Mouse (Mus musculus): ENCODE results near the gene Gm13276.
A peak's percentile ranks its signal among the peaks of the same experiment; 100 is the strongest.
"Not testable (repeated sequence)": the region's sequence is repeated elsewhere in the genome, so short reads cannot be mapped to it uniquely, and the experiment has no call there.

Gm13276 gene

DNA sequence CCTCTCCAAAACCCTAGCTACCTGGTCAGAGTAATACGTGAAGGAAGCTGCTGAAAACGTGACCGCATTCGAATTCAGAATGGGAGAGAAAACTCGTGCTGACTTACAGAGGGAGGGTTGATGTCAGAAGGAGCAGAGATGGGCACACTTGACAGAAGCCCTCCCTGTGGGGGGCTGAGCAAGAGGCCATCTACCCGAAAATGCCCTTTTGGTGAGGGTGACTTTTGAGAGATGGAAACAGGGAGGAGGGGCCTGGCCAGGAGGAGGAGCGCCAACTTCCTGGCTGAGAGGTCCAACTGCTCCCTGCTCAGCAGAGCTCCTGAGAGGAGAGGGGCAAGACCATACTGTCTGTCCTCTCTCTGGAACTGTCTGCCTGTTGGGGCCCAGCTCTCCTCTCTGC is 3.7 kb upstream of the Gm13276 start, which contains the start of gene Ifnz:
Gene Ifnz (plus strand): TSS at position 301 of the 400 bp plus-strand sequence.
- DNase-seq (ENCODE audit: low read depth in 1 of 2, low spot score in 2 of 2), result not testable (repeated sequence)

DNA sequence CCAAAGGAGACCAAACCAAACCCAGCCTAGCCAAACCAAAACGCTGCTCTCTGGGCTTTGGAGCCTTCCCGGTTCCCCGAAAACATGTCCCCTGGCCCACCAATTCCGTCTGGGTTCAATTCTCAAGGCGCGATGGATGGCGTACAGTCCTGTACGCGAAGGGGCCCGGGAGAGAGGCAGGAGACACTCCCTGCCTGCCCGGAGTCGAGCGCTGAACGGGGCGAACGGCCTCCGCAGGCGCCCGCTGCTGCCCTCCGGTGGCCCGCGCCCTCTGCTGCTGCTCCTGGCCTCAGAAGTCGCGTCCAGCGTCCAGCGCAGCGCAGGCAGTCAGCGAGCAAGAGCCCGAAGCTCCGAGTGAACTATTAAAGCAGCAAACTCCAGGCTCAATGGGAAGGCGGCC is 3.2 kb upstream of the Gm13276 start:
- DNase-seq (ENCODE audit: low read depth in 1 of 2, low spot score in 2 of 2), result peak in 1 of 2 experiments; percentile 4

DNA sequence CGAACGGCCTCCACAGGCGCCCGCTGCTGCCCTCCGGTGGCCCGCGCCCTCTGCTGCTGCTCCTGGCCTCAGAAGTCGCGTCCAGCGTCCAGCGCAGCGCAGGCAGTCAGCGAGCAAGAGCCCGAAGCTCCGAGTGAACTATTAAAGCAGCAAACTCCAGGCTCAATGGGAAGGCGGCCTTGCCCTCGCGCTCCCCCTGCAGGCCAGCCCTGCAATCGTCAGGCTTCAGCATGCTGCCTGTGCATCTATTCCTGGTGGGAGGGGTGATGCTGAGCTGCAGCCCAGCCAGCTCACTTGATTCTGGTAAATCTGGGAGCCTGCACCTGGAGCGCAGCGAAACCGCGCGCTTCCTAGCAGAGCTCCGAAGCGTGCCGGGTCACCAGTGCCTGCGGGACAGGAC is 2.9 kb downstream of the Gm13276 start, which contains the start of gene Gm13277:
Gene Gm13277 (plus strand): TSS at position 231 of the 400 bp plus-strand sequence.
- DNase-seq (ENCODE audit: low read depth in 1 of 2, low spot score in 2 of 2), result peak in 1 of 2 experiments; percentile 58

DNA sequence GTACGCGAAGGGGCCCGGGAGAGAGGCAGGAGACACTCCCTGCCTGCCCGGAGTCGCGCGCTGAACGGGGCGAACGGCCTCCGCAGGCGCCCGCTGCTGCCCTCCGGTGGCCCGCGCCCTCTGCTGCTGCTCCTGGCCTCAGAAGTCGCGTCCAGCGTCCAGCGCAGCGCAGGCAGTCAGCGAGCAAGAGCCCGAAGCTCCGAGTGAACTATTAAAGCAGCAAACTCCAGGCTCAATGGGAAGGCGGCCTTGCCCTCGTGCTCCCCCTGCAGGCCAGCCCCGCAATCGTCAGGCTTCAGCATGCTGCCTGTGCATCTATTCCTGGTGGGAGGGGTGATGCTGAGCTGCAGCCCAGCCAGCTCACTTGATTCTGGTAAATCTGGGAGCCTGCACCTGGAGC is 5.7 kb downstream of the Gm13276 start, which contains the start of gene Gm13278:
Gene Gm13278 (plus strand): TSS at position 301 of the 400 bp plus-strand sequence.
- not testable (repeated sequence) for DNase-seq (ENCODE audit: low read depth in 1 of 2, low spot score in 2 of 2)

DNA sequence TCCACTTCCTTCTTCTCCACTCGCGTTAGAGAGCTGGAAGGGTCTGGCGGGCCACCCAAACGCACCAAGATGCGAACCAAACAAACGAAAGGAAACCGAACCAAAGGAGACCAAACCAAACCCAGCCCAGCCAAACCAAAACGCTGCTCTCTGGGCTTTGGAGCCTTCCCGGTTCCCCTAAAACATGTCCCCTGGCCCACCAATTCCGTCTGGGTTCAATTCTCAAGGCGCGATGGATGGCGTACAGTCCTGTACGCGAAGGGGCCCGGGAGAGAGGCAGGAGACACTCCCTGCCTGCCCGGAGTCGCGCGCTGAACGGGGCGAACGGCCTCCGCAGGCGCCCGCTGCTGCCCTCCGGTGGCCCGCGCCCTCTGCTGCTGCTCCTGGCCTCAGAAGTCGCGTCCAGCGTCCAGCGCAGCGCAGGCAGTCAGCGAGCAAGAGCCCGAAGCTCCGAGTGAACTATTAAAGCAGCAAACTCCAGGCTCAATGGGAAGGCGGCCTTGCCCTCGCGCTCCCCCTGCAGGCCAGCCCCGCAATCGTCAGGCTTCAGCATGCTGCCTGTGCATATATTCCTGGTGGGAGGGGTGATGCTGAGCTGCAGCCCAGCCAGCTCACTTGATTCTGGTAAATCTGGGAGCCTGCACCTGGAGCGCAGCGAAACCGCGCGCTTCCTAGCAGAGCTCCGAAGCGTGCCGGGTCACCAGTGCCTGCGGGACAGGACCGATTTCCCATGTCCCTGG is 8.6 kb downstream of the Gm13276 start, which contains the start of gene Gm13275:
Gene Gm13275 (plus strand): TSS at position 552 of the 740 bp plus-strand sequence.
- peak; percentile 61 to 85 for DNase-seq (ENCODE audit: low read depth in 1 of 2, low spot score in 2 of 2)

DNA sequence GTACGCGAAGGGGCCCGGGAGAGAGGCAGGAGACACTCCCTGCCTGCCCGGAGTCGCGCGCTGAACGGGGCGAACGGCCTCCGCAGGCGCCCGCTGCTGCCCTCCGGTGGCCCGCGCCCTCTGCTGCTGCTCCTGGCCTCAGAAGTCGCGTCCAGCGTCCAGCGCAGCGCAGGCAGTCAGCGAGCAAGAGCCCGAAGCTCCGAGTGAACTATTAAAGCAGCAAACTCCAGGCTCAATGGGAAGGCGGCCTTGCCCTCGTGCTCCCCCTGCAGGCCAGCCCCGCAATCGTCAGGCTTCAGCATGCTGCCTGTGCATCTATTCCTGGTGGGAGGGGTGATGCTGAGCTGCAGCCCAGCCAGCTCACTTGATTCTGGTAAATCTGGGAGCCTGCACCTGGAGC is 11.6 kb downstream of the Gm13276 start, which contains the start of gene Gm13279:
Gene Gm13279 (plus strand): TSS at position 301 of the 400 bp plus-strand sequence.
- not testable (repeated sequence) for DNase-seq (ENCODE audit: low read depth in 1 of 2, low spot score in 2 of 2)

DNA sequence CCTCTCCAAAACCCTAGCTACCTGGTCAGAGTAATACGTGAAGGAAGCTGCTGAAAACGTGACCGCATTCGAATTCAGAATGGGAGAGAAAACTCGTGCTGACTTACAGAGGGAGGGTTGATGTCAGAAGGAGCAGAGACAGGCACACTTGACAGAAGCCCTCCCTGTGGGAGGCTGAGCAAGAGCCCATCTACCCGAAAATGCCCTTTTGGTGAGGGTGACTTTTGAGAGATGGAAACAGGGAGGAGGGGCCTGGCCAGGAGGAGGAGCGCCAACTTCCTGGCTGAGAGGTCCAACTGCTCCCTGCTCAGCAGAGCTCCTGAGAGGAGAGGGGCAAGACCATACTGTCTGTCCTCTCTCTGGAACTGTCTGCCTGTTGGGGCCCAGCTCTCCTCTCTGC is 13.9 kb downstream of the Gm13276 start, which contains the start of gene Gm13285:
Gene Gm13285 (plus strand): TSS at position 301 of the 400 bp plus-strand sequence.
- DNase-seq (ENCODE audit: low read depth in 1 of 2, low spot score in 2 of 2), result not testable (repeated sequence)

DNA sequence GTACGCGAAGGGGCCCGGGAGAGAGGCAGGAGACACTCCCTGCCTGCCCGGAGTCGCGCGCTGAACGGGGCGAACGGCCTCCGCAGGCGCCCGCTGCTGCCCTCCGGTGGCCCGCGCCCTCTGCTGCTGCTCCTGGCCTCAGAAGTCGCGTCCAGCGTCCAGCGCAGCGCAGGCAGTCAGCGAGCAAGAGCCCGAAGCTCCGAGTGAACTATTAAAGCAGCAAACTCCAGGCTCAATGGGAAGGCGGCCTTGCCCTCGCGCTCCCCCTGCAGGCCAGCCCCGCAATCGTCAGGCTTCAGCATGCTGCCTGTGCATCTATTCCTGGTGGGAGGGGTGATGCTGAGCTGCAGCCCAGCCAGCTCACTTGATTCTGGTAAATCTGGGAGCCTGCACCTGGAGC is 17.4 kb downstream of the Gm13276 start, which contains the start of gene Gm13287:
Gene Gm13287 (plus strand): TSS at position 301 of the 400 bp plus-strand sequence.
- not testable (repeated sequence) for DNase-seq (ENCODE audit: low read depth in 1 of 2, low spot score in 2 of 2)

DNA sequence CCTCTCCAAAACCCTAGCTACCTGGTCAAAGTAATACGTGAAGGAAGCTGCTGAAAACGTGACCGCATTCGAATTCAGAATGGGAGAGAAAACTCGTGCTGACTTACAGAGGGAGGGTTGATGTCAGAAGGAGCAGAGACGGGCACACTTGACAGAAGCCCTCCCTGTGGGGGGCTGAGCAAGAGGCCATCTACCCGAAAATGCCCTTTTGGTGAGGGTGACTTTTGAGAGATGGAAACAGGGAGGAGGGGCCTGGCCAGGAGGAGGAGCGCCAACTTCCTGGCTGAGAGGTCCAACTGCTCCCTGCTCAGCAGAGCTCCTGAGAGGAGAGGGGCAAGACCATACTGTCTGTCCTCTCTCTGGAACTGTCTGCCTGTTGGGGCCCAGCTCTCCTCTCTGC is 19.7 kb downstream of the Gm13276 start, which contains the start of gene Gm13288:
Gene Gm13288 (plus strand): TSS at position 301 of the 400 bp plus-strand sequence.
- not testable (repeated sequence) for DNase-seq (ENCODE audit: low read depth in 1 of 2, low spot score in 2 of 2)

DNA sequence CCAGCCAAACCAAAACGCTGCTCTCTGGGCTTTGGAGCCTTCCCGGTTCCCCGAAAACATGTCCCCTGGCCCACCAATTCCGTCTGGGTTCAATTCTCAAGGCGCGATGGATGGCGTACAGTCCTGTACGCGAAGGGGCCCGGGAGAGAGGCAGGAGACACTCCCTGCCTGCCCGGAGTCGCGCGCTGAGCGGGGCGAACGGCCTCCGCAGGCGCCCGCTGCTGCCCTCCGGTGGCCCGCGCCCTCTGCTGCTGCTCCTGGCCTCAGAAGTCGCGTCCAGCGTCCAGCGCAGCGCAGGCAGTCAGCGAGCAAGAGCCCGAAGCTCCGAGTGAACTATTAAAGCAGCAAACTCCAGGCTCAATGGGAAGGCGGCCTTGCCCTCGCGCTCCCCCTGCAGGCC is 20.3 kb downstream of the Gm13276 start:
- peak in 1 of 2 experiments; percentile 2 for DNase-seq (ENCODE audit: low read depth in 1 of 2, low spot score in 2 of 2)

DNA sequence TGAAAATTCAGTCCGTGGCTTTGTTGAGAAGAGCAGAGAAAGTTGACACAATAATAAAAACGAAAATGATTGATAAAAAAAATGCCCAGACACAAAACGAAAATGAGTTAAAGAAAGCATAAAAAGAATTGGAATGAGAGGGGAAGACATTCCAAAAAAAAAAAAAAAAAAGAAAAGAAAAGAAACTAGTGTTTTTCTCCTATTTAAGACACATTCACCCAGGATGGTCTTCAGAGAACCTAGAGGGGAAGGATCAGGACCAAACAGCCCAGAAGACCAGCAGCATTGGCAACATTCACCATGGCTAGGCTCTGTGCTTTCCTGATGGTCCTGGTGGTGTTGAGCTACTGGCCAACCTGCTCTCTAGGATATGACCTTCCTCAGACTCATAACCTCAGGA is 30.4 kb downstream of the Gm13276 start, which contains the start of gene Ifna7:
Gene Ifna7 (plus strand): TSS at position 301 of the 400 bp plus-strand sequence.
- no peak for DNase-seq (ENCODE audit: low read depth in 1 of 2, low spot score in 2 of 2)

DNA sequence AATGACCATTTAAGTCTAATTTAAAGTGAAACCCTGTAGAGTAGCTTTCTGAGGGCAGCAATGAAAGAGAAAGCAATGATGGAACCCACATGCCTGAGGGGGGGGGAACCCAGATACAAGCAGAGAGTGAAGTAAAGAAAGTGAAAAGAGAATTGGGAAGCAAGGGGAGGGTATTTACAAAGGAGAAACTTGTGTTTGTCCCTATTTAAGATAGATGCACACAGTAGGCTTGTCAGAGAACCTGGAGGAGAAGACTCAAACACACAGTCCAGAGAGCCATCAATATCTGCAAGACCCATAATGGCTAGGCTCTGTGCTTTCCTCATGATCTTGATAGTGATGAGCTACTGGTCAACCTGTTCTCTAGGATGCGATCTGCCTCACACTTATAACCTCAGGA is 34.1 kb downstream of the Gm13276 start, which contains the start of gene Ifna11:
Gene Ifna11 (plus strand): TSS at position 301 of the 400 bp plus-strand sequence.
- DNase-seq (ENCODE audit: low read depth in 1 of 2, low spot score in 2 of 2), result no peak

DNA sequence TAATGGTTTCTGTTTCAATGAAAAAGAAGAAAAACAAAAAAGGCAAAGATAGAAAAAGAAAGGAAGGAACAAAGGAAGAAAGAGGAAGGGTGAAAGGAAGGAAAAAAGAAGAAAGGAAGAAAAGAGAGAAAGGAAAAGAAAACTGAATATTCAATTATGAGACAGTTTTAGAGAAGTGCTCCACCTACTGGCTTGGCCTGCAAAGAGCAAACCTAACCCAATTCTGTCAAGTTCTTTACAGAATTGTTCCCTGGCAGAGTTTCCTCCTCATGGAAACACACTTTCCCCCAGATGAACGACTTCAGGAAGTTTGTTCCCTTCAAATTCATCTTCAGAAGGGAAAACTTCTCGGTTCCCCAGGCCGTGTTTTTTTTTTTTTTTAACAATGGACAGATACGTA is 37.5 kb downstream of the Gm13276 start:
- DNase-seq (ENCODE audit: low read depth in 1 of 2, low spot score in 2 of 2), result no peak

DNA sequence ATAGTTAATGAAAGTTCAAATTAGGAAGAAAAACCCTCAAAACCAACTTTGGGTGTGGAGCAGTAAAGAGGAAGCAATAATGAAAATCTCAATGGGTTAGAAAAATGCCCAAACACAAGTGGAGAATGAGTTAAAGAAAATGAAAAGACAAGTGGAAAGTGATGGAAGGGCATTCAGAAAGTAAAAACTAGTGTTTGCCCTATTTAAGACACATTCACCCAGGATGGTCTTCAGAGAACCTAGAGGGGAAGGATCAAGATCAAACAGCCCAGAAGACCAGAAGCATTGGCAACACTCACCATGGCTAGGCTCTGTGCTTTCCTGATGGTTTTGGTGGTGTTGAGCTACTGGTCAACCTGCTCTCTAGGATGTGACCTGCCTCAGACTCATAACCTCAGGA is 41.6 kb downstream of the Gm13276 start, which contains the start of gene Ifna6:
Gene Ifna6 (plus strand): TSS at position 301 of the 400 bp plus-strand sequence.
- DNase-seq (ENCODE audit: low read depth in 1 of 2, low spot score in 2 of 2), result not testable (repeated sequence)

DNA sequence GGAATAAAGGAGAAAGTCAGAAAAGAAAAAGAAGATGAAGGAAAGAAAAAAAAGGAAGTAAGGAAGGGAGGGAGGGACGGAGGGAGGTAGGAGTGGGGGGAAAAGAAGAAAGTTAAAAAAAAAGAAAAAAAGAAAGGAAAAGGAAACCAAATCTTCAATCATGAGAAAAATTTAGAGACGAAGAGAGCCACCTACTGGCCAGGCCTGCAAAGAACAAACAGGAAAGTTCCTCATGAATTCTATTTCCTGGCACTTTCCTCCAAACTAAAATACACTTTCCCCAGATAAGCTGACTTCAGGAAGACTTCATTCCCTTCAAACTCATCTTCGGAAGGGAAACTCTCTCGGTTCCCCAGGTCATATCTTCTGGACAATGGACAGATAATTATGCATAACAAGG is 45.0 kb downstream of the Gm13276 start:
- DNase-seq (ENCODE audit: low read depth in 1 of 2, low spot score in 2 of 2), result no peak

DNA sequence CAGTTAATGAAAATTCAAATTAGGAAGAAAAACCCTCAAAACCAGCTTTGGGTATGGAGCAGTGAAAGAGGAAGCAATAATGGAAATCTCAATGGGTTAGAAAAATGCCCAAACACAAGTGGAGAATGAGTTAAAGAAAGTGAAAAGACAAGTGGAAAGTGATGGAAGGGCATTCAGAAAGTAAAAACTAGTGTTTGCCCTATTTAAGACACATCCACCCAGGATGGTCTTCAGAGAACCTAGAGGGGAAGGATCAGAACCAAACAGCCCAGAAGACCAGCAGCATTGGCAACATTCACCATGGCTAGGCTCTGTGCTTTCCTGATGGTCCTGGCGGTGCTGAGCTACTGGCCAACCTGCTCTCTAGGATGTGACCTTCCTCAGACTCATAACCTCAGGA is 49.7 kb downstream of the Gm13276 start, which contains the start of gene Ifna5:
Gene Ifna5 (plus strand): TSS at position 301 of the 400 bp plus-strand sequence.
- DNase-seq (ENCODE audit: low read depth in 1 of 2, low spot score in 2 of 2), result not testable (repeated sequence)

All from monocyte, adult 2 months (primary cell).